Mouse (Mus musculus) olfactory bulb, adult 2 months (tissue): ENCODE measurements around the gene Eapp. TPM values are rescaled to one million over a fixed set of nuclear protein-coding genes. Genes with fewer than 3 reads are reported as not detected.

Source experiments
- H3K27ac ChIP-seq: fragments of 200-500 bp; 2 replicates; pipeline ENCODE4 v1.5.1; 2012; ENCODE audit warnings: low read depth, low read length; ENCODE audit not compliant: insufficient read depth
- H3K4me1 ChIP-seq: fragments of 200-500 bp; 2 replicates; pipeline ENCODE4 v1.6.1; 2012; ENCODE audit warnings: low read length; ENCODE audit not compliant: control insufficient read depth, insufficient read depth
- H3K4me3 ChIP-seq: fragments of 200-500 bp; 2 replicates; pipeline ENCODE4 v1.5.1; 2012; ENCODE audit warnings: mild to moderate bottlenecking, low read depth, low read length, moderate library complexity; ENCODE audit not compliant: insufficient read depth
- CTCF ChIP-seq: fragments of 200-500 bp; IDR thresholded peaks from 2 replicates; pipeline ENCODE4 v1.5.1; 2012; ENCODE audit warnings: low read depth, mild to moderate bottlenecking, low read length, moderate library complexity; ENCODE audit not compliant: insufficient read depth
- POLR2A ChIP-seq: fragments of 200-500 bp; IDR thresholded peaks from 2 replicates; pipeline ENCODE4 v1.6.1; 2012; ENCODE audit warnings: mild to moderate bottlenecking, low read depth, low read length, moderate library complexity; ENCODE audit not compliant: insufficient read depth
- WGBS: fragments of 180-500 bp; shearing (Covaris S2); methylation state at CpG from one replicate; pipeline ENCODE4 v1.1.7; 2018; 5-methylcytosine and 5-hydroxymethylcytosine counted together
- polyA plus RNA-seq: library from polyadenylated mRNA; stranded (reverse); fragments of >200 nt; gene quantifications from 2 replicates; pipeline ENCODE4 v1.2.4, GENCODE M21; 2012; ENCODE audit warnings: low replicate concordance; ENCODE audit not compliant: missing spikeins, insufficient read depth, insufficient read length

Gene Eapp
- polyA plus RNA-seq, 1 experiment, result not detected

DNA sequence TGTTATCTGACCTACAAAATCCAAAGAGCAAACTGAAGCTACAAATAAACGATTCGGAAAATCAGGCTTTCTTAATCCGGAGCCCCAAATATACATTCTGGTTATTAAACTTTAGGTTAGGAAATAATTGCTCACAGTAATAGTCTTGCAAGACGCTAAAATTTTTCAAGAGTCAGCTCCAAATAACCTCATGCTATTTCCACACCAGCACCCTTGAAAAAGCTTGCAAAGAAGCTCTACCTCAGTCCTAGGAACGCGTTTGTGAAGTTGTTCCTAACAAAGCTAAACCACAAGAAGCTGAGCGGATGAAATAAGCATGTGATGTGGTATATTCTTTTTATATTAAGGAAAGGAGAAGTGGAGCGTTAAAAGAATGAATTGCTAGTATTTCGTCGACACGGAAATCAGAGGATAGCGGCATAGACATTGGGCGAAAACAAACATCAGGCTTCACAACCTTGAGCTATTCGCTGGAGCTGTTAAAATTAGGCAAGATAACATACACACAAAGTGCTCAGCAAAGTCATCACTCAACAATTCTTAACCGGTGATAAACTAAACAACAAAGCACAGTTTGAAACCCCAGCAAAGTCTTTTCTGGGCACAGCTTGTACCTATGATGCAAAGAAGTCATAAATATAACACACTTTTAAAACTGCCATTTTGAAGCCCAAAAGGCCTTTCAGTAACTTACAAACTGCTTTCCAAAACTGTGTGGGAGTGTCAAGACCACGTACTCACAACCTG, 40.2 kb downstream of the Eapp start:
- H3K4me3 ChIP-seq, result peak overlapping the region; percentile 94
- WGBS, result 6% methylated on average over 16 of the region's 16 CpGs
- H3K27ac ChIP-seq, result peak overlapping the region; percentile 91; the same call in 1 of the 2 replicates
- TF ChIP-seq CTCF, result no peak
- TF ChIP-seq POLR2A, result no peak
- H3K4me1 ChIP-seq, result peaks cover 10% of the 10 kb centered on the region

DNA sequence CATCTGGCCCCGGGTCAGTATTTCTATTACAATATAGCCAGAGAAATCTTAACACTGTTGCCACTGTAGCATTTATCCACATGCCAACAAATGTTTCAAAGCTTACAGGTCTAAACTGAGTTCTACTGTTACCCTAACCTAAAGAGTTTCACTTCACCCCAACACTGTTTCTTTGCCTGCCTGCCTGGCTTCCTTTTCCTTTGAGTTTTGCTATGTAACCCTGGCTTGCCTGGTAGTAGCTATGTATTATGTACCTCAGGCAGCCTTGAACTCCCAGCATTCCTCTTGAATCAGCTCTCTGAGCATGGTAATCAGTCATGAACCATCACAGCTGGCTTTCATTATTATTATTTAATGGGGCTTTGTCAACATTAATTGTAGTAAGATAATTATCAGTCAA, 41.0 kb downstream of the Eapp start:
- no peak overlapping the region for H3K27ac ChIP-seq
- 56% methylated on average over 1 of the region's 1 CpGs for whole genome bisulfite sequencing
- TF ChIP-seq CTCF, result no peak
- TF ChIP-seq POLR2A, result no peak
- H3K4me3 ChIP-seq, result no peak overlapping the region
- peaks cover 10% of the 10 kb centered on the region for H3K4me1 ChIP-seq

DNA sequence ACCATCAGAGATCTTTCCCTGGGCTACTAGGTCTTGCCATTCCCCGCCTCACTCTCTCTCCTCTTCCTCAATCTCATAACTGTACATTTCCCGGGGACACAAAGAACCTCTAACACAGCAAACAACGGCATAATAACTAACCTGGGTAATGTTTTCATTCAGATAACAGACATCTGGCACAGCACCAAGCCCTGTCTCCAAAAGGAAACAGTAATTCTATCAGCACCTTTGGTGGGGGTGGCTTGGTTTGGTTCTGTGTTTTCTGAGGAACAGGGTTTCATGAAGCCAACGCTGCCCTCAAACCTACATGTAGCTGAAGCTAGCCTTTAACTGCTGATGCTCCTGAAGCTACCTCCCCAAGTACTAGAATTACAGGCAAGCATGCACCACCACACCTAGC, 41.6 kb downstream of the Eapp start:
- no peak for TF ChIP-seq POLR2A
- TF ChIP-seq CTCF, result no peak
- H3K27ac ChIP-seq, result no peak overlapping the region
- H3K4me3 ChIP-seq, result no peak overlapping the region
- WGBS, result 56% methylated on average over 4 of the region's 4 CpGs
- peaks cover 10% of the 10 kb centered on the region for H3K4me1 ChIP-seq

DNA sequence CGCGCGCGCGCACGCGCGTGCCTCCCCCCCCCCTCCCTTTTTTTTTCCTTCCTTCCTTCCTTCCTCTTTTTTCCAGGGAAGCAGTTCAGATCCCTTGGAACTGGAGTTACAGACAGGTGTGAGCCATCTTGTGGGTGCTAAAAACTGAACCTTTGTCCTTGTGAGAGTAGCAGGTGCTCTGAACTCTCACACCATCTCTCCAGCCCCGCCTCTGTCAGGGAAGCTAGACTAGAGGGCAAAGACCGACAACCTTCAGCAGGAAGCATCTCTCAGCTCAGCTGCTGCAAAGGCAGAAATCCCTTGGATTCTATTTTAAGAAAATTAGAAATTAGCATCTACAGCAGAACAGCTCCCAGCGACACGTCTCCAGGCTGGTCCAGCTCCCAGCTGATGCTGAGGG, 43.4 kb downstream of the Eapp start:
- Histone ChIP-seq H3K4me1 (peaks cover 10% of the 10 kb centered on the region), H3K27ac (no peak overlapping the region), H3K4me3 (no peak overlapping the region)
- TF ChIP-seq POLR2A, result no peak
- no peak for TF ChIP-seq CTCF
- WGBS, result 65% methylated on average over 12 of the region's 12 CpGs

DNA sequence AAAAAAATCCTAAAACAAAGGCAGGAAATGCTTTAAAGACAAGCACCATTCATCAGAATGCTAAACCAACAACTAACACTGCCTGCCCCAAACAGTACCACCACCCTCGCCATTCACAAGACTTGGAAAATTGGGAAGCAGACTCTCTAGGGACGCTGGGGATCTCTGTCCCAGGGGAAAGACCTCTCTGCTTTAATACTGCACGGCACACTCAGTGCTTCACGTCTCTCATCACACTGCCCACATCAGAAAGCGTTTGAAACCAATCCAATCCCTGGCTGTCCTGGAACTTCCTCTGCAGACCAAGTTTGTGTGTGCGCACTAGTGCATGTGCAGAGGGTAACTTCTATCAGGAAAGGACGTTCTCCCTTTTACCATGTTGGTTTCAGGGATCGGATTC, 43.9 kb downstream of the Eapp start:
- Histone ChIP-seq H3K27ac (no peak overlapping the region), H3K4me1 (peaks cover 10% of the 10 kb centered on the region), H3K4me3 (no peak overlapping the region)
- TF ChIP-seq POLR2A (no peak), CTCF (no peak)
- WGBS, result 47% methylated on average over 8 of the region's 8 CpGs

DNA sequence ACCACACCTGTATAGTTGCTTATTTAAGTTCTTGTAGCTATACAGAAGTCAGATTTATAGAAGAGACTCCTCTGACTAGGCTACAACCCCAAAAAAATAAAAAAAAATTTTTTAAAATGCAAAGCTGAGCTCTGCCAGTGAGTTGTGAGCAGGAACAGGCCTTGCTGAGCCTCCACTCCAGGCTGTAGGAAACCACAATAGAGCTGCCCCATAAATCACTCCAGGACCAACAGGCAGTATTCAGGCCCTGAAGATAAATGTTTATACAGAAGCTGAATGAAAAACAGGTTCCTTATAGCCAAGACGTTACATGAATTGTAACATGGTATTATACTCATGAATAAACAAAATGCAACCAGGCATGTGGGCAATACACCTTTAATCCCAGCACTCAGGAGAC, 44.5 kb downstream of the Eapp start:
- H3K27ac ChIP-seq, result no peak overlapping the region
- 42% methylated on average over 1 of the region's 1 CpGs for WGBS

DNA sequence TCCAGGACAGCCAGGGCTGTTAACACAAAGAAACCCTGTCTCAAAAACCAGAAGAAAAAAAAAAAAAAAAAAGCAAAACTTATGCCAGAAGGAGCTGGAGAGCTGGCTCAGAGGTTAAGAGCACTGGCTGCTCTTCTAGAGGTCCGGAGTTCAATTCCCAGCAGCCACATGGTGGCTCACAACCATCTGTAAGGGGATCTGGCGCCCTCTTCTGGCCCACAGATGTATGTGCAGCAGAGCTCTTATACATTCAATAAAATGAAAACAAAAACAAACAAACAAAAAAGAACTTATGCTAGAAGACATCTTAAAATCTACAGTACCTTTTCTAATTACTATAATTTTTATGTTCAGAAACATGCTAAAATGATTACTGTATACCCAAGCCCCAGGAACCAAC, 50.8 kb downstream of the Eapp start:
- Histone ChIP-seq H3K4me1 (no peaks in the 10 kb centered on the region), H3K4me3 (no peak overlapping the region), H3K27ac (no peak overlapping the region)
- TF ChIP-seq CTCF (no peak), POLR2A (no peak)
- WGBS, result 65% methylated on average over 2 of the region's 2 CpGs

More for the DNA sequence above, 44.5 kb downstream of the Eapp start:
- H3K4me3 ChIP-seq, result no peak overlapping the region
- H3K4me1 ChIP-seq, result peaks cover 10% of the 10 kb centered on the region
- TF ChIP-seq CTCF, result no peak
- no peak for TF ChIP-seq POLR2A

DNA sequence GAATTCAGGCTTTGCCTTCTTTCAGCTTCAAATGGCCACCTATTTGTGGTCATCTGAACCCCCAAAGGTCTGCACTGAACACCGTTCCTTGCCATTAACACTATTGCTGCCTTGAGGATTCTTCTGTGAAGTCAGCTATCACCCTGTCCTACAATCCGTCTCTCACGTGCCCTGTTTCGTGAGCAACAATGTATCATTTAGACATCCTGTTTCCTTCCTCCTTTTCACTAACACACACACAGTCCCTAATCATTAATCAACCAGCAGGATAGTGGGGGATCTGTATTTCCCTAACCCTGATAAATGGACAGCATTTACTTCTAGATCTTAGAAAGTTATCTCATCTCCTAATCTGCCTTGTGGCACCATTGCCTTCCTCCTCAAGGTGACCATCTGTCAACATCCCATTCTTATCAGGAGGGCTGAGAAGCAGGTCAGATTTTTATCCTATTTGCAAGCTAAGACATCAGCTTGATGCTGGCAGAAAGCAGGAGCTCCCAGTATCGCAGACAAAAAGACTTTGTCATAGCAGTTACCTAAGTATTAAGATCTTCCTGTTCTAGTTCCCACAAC, 52.3 kb downstream of the Eapp start:
- H3K27ac ChIP-seq, result no peak overlapping the region
- no peaks in the 10 kb centered on the region for H3K4me1 ChIP-seq
- H3K4me3 ChIP-seq, result no peak overlapping the region
- WGBS, result 78% methylated on average over 5 of the region's 5 CpGs
- no peak for TF ChIP-seq POLR2A
- no peak for TF ChIP-seq CTCF

DNA sequence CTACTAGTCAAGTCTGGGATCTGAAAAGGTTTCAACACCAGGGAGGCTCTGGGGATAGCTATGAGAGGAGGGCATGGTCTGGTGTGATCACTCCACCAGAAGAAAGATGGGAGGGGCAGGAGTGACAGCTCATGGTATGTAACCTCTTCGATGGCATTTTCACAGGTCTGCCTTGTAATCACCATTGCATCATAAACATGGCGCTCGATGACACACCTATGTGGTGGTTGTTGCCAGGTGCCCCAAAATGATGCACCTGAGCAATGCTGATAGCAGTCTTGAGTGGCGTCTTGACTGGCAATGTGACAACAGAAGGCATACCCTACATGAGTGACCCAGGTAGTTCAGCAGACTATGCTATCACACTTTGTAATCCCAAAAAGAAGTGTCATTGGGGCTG, 54.3 kb downstream of the Eapp start:
- no peak overlapping the region for H3K27ac ChIP-seq
- 98% methylated on average over 4 of the region's 4 CpGs for WGBS
- TF ChIP-seq CTCF (no peak), POLR2A (no peak)

More for the DNA sequence above, 54.3 kb downstream of the Eapp start:
- H3K4me3 ChIP-seq, result no peak overlapping the region
- no peaks in the 10 kb centered on the region for H3K4me1 ChIP-seq
